Mouse (Mus musculus) lung, postnatal 36 days (tissue): ENCODE data around the gene Shank3.

ENCODE experiments used
- DNase-seq: peaks from one replicate; pipeline ENCODE4 v3.0.0; 2022; ENCODE audit warnings: mixed read lengths

The Shank3 gene

DNA sequence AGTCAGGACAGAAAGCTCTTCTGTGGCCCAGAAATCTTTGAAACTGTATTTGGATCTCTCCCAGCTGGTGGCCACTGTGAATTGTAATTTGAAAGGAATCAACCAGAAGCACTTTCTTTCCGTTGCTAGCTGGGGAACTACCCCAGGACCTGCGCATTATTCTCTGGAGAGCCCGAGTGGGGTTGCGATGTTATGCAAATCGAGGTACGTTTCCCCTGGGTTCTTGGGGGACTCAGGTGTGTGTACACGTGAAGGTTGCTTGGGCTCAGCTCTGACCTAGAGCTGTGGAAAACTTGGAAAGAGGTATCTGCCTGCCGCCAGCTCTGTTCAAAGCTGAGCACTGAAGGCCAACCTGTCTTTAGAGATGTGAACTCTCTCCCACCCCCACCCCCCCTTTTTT is 21.6 kb upstream of the Shank3 start:
- no peak for DNase-seq

DNA sequence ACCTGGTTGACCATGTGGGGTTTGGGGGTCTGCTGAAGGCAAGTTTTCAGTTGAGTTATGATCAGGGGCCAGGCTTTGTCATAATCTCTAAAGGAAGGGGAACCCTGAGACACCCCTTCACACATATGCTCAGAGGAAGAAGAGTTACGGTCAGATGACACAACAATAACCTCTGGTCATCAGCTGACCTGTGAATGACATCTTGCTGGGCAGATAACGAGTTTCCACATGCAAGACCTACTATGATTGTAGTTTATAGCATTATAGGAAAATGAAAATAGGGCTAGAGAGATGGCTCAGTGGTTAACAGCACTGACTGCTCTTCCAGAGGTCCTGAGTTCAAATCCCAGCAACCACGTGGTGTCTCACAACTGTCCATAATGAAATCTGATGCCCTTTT is 20.8 kb upstream of the Shank3 start:
- DNase-seq: no peak

DNA sequence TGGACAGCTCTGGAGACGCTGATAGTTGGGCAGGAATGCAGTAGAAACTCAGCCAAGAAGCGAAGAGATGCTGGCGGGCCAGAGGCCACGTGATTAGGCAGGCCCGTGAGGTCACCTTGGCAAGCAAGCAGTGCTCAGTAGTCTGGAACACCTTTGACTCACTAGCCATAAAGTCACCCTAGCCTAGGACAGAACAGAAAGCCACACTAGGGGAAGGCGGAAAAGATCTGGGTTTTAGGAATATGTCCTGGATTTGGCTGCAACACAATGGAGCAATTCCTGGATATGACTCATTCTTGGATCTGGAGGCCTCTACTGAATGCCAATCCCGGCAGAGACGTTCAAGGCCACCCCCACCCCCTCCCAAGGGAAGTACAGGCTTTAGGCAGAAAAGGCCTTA is 18.8 kb upstream of the Shank3 start:
- DNase-seq: peak; percentile 75

DNA sequence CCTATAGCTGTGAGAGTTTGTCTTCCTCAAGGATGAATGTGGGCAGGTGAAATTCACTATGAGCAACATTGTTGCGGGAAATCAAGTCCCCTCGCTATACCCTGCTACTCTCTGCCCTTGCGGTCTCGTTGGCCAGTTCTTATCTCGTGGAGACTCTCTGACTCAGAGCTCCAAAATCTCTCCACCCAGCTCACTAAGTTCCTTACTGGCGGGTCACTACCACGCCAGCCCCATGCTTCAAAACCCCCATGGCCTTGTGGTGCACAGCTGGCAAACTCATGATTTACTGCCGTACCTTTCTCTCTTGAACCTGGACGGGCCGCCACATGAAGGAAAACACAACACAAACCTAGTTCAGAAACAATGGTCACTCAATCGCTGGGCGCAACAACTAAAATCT is 11.2 kb upstream of the Shank3 start:
- no peak for DNase-seq

DNA sequence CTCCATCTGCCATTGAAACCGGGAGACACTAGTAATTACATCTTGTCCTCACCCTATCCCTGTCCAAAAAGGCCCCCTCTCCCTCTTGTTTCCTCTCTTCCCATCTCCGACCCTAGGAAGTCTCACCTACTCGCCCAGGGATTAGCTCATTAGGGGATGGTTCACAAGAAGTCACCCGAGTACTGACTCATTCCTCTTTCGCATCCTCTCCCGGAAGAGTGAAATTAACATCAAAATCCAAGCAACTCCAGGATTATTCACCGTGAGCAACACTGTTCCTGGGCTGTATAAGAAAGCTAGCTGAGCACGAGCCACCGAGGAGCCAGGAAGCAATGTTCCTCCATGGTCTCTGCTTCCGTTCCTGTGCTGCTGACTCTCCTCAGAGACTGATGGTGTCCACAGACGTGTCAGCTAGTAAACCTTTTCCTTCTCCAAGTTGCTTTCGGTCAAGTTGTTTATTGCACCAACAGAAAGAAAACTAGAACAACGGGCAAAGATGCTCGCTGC is 10.8 kb upstream of the Shank3 start:
- DNase-seq: no peak

DNA sequence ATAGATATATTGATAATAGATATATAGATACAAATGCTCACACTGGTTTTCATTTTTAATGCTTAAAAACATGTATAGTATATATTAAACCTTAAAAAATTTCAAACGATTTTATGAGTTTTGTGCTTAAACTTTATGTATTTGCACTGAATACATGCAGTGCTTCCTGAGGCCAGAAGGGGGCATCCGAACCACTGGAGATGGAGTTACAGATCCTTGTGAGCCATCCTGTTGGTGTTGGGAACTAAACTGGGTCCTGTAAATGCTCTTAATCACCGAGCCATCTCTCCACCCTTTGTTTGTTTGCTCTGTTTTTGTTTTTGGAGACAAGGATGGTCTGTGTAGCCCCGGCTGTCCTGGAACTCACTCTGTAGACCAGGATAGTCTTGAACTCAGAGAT is 4.5 kb upstream of the Shank3 start:
- DNase-seq: no peak

DNA sequence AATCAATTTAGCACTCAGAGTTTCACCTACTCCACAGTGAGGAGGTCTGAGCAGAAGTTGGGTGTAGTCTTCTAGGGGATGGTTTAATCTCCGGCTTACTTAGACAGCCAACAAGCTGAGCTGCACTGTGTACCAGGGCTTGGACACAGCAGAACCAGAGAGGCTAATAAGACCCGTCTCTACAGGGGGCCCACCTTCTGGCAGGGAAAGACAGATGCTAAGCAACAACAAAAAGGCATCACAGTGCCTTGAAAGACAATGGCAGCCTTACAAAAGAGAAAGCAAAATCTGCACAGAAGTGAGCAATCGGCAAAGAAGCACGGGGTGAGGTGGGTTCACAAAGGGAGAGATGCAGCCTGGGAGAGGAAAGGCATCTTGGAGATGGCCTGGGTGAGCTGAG is 3.3 kb upstream of the Shank3 start:
- no peak for DNase-seq

DNA sequence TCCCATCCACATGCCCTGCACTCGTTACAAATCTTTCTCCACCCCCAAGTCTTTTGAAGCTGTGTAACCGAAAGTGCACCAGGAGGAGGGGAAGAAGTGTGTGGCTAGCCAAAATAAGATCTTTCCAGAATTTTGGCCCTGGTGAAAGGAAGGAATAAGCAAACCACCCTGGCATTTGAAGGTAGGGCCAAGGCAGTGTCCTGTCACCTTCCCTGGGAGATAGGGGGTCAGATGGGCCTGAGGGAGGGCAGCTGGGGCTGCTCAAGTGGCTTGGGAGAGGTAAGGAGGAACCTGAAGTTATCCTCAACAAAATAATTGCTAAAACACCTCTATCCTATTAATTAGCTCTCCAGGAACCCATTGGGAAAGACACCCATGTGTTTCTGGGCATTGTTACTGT is 2.6 kb upstream of the Shank3 start:
- DNase-seq: no peak

DNA sequence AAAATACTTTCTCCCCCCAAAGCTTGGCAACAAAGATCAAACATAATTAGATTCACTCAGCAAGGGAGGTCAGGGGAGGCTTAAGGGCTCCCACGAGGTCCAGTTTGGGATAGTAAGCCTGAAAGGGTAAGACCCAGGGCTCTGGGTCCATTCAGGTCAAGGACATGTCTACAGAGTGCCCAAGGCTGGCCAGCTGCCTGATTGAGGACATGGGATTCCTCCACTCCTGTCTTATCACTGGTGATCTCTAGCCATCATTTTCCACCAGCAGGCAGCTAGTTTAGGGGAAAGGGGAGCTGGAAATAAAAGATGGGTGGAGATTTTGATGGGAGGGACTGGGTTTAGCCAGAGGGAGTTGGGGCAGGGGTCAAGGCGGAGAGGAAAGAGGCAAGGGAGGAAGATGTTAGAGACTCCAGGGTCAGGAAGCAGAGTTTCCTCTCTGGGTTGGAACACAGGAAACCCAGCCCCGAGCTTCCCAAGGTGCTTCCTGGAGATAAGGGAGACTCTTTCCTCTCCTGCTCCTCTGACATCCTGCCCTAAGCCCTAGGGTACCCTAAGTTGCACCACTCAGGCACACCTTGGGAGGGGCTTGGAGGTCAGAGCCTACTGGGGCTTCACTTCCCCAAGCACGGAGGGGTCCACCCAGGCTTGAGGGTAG is 1.9 kb upstream of the Shank3 start:
- DNase-seq: peak; percentile 89

DNA sequence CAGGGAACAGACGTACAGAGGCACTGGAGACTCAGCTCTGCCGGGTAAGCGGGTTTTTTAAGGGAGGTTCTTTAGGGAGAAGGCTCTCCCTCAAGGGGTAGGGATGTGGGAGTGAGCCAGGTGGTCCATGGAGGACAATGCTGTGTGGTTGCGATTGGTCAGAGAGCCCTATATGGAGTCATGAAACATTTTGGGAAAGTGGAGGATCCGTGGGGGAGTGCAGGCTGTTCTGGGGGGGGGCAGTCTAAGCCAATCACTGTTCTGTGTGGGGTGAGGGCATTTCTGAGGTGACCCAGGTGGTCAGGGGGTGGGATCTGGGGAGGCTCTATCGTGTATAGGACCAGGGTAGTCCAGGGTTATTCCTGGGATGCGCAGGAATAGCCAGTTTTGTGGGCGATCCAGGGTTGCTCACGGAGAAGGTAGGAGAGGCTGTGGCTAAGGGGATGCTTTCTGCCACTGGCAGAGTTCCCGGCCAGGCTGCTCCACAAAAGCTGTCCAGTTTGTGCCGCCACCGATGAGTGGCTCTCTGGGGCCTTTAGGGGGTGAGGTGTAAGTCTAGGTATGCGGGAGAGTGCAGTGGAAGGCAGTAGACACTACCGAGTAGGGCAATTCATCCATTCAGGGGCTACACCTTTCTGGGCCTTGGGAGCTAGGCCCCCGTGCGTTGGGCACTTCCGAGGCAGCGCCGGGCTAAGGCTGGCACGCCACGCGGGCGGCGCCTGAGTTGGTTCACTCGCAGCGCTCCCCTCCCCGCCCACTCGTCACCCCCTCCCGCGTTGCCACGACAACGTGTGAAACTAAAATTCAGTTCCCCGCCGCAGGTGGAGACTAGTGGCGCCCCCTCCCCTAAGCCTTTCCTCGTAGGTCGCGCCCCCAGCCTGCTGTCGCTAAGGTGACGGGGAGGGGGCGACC is 1.1 kb upstream of the Shank3 start:
- peak; percentile 59 for DNase-seq

DNA sequence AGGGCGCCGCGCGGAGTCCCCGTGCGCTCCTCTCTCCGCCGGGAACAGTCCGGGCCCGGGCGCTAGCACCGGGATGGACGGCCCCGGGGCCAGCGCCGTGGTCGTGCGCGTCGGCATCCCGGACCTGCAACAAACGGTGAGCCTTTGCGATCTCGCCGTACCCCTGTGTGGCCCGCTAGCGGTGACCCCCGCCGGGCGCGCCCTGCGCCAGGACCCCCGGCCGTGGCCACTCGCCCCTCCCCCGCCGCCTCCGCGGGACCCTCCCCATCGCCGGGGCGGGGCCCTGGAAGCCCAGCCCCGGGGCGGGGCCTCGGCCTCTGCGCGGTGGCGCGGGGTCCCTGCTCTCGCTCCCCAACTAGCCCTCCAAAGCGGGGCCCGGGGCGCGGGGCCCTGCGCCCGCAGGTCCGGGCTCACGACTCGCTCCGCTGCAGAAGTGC is 379 bp downstream of the Shank3 start:
- no peak for DNase-seq

DNA sequence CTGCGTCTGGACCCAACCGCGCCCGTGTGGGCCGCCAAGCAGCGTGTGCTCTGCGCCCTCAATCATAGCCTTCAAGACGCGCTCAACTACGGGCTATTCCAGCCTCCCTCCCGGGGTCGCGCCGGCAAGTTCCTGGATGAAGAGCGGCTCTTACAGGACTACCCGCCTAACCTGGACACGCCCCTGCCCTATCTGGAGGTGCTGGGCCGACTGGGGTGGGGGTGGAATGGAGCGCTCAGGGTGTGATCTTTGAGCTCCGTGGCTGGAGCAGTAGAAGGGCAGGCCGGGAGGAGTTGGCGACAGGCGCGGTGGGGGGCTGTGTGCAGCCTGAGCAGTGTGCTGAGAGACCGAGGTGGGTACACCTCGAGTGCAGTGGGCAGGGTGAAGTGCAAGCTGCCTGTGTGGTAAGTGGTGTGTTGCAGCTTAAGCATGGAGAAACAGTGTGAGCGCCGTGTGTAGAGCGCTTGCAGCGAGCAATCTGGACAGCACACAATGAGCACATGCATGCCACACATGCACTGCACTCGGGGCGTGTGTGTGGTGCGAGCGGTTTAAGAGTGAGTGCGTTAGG is 883 bp downstream of the Shank3 start:
- DNase-seq: no peak

DNA sequence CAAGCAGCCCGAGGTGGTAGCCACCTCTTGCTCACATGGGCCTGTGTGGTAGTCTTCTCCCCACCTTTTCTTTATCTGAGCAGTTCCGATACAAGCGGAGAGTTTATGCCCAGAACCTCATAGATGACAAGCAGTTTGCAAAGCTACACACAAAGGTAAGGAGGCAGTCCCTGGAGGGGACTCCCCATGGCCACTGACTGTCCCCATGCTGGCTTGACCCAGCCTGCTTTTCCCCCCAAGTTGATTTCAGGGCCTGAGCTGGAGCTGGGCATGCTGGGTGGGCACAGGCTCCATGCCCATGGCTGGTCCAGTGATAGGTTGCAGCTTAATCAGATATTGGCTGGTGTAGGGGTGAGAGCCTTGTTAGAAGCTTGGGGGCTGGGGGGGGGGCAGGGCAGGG is 1.9 kb downstream of the Shank3 start:
- no peak for DNase-seq

DNA sequence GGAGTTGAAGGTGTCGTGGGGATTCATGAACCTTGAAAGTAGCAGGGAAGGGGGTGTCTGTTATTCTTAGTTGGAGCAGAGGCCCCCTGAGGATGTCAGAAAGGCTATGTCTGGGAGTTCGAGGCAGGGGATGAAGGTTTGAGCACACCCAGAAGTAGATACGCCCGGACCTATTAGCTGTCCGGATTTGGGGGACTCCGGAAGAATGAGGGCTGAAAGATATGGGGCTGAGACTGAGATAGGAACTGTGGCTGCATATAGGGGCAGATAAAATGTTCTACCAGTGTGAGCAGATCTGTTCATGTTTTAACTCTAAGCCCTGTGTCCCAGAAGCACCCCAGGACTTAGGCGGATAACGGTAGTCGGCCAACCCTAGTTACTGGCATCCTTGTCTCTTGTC is 5.4 kb downstream of the Shank3 start:
- no peak for DNase-seq

DNA sequence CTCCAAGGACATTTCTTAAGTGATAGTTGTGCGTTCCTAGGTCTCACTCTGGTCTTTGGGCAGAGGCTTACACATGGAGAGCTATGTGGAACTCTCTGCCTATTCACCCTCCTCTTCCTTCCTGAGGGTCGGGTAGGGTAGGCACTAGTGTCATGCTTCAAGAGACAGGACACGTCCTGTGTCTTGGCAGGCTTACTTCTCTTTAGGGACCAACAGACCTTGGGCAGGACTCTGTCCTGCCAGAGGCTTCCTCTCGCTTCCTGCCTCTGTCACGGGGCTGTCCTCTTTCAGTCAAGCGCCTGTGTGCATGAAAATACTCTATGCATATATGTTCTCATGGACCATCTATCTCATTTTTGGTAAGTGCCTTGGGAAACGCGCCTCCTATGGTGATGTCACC is 8.3 kb downstream of the Shank3 start:
- peak; percentile 52 for DNase-seq

DNA sequence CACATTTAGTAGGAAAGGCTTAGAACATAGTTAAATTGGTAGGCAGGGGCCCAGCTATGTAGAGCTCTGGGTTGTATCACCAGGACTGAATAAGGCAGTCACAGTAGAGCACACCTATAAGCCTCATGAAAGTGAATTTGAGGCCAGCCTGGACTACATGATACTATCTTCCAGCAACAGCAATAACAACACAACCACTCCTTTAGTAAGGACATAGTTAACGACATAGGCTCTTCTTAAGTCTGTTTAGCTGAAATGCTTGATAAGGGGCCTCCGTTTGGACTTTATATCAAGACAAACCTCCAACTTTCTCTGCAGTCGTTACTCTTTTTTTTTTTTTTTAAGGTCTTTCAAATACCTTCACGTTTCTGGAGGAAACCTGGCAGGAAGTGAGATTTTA is 13.3 kb downstream of the Shank3 start:
- DNase-seq: no peak

DNA sequence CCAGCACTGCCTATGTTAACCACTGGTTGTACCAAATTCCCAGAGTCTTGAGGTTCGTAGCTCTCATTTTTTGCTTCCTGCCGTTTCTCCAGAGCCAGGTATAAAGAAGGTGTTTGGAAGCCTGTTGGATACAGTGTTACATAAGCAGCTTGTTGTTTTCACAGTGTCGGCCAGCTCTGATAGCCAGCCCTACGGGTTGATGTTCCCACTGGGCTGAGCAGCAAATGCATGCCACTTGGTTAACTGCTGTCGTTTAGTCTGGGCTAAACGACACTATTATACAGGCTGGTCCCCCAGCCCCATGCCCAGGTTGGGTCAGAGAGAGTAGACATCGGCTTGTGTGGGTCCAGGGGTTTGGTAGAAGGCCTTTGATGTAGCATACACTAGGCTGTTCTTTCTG is 22.5 kb downstream of the Shank3 start:
- DNase-seq: no peak

DNA sequence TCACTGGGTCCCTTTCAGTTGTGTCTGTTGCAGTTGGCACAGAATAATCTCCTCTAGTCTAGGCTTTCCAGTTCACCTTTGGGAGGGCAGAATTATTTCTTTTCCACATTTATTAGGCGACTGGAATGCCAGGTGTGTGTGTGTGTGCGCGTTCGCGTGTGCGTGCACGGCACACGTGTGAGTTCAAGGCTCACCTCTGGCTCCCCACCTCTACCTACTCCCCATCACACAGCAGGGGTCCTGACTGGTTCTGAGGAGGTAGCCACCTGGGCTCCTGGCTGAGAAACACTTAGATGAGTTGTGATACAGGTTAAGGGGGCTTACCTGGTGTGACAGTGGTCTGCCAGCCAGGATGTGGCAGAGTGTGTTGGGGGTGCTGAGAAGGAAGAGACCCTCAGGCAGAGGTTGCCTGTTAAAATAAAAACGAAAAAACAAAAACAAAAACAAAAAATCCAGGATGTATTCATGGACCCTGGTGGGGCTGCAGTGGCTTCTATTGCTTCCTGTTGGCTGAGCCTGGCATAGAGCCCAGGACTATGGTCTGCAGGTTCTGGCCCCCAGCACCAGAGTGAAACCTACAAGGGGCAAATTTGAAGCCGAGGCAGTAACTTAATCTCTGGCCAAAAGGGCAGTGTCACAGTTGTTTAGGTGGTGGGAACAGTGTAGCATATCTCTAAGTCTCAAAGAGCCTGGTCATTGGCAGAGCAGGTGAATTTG is 23.3 kb downstream of the Shank3 start:
- DNase-seq: no peak

DNA sequence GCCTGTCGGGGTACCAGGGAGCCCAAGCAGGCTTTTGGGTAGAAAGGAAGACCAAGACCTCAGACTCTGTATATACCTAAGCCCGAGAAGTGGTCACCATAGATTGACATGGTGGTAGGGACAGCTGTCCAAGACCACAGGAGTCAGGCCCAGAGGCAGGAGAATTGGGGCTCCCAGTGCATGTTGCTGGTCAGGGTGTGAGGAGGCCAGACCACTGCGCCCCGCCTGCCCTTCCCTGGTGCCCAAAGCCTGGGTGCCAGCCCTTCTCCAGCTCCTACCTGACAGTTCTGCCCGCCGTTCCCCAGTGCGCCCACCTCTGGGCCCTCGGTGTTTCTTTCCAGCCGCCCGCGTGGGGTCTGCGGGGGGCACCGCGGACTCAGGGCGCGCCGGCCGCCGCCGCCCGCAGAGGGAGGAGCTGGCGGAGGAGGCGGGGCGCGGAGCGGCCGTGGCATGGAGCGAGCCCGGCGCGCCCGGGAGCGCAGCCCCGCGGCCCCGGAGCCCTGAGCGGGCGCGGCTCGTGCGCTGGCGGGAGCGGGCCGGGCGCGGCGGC is 23.9 kb downstream of the Shank3 start:
- no peak for DNase-seq

DNA sequence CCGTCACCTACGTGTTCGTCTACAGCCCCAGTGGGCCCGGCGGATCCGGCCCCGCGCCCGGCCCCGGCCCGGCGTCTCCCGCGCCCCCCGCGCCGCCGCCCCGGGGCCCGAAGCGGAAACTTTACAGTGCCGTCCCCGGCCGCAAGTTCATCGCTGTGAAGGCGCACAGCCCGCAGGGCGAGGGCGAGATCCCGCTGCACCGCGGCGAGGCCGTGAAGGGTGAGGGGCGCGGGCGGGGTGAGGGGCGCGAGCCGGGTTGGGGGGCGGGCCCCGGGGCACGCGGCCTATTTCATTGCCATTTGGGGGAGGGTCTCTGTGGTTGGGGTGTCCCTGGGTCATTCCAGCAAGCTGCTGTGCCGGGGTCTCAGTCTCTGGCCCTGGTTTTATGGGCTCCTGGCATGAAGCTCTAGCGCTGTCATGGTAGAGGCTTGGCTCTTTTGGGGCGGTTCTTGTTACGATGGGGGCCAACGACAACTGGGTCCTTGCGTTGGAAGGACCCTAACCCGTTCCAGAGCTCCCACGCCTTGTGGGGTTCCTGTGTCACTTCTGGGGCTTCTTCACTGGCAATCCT is 24.7 kb downstream of the Shank3 start:
- no peak for DNase-seq

DNA sequence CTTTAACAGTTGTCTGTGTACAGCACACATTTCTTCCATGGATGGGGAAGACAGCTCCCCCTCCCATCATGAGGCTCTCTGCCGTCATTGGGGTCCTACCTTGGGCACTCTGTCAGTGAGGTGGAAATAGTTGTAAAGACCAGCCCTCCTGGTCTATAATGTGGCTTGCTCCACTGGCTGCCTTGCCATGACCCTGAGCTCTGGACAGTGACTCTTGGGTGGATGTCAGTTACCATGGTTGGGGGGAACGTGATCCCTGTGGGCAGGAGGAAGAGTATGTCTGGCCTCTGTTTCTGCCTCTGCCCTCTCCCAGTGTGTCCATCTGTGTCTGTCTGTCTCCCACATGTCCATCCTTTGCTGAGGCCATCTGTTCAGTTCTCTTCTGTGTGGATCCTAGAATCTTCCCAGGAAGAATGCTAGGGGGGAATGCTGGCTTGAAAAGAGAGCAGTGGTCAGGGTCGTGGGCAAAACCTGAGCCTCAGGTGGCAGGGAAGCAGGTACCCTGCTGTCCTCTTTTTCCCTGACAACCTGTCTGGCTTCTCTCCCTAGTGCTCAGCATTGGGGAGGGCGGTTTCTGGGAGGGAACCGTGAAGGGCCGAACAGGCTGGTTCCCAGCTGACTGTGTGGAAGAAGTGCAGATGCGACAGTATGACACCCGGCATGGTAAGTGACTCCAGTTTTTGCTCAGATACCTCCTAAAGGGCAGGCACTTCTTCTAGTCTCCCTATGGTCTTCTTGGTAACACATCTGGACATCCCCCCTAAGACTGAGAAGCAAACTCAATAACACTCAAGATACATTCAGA is 25.4 kb downstream of the Shank3 start:
- no peak for DNase-seq

DNA sequence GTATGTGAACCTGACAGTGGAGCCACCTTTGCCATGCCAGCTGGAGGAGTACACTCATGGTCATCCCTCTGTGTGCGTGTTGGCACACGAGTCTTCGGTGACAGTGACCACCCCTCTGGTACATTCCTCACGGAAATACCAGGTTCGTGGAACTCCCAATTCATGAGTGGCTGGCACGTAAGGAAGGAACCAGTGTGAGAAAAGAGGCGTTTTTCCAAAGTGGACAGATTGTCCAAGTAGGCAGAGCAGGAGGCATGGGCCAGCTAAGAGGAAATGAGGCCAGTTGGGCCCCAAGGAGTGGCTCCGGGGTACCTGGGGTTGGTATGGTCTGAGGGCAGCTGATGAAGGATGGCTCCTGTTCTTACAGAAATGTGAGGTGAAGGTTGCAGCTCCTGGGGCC is 26.0 kb downstream of the Shank3 start:
- DNase-seq: no peak
